Mouse (Mus musculus): ENCODE results near the gene Ccdc137.
A peak's percentile ranks its signal among the peaks of the same experiment; 100 is the strongest.

Ccdc137 gene

DNA sequence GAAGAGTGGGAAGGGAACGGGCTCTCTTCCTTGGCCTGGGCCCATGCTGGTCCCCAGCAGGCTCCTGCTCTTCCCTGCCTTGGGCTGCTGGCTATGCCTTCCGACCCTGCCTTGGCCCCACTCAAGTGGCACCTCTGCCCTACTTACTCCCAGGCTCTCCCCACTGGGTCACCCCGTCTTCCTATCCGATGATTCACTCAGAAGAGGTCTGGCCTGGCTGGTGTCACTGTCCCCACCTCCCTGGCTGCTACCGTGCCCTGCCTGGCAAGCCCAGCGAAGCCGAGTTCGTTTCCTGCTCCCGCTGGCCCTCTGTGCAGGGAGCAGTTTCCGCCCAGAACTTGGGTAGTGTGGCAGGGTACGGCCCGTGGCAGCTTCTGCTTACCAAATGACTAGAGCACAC is 40.3 kb downstream of the Ccdc137 start:
- DNase-seq (ENCODE audit: extremely low read depth, low read depth, low spot score) = no peak

GRCm38 (mm10) chr11:120498891-120499290 is 41.0 kb downstream of the Ccdc137 start:
- DNase-seq (ENCODE audit: extremely low read depth, low read depth, low spot score) = no peak

- no peak for DNase-seq (ENCODE audit: extremely low read depth, low read depth, low spot score)
Observed at GRCm38 (mm10) chr11:120499894-120500293, 42.0 kb downstream of the Ccdc137 start.

DNA sequence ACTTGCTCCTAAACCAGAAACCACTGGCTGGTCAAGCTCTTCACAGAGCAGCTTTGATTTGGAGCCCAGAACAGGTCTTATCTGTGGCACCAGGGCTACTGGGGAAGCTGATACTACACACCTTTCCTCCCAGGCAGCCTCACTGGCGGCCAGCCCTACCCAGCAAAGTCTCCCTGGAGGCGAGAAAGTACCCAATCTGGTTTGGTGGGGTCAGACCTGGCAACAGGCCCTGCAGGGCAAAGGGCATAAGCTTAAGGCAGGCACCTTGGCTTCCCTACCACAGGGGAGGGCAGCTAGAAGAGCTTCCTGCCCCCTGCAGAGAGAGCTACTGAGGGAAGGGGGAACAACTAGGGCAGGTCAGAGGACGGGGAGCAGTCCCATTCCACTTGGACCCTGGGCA is 42.4 kb downstream of the Ccdc137 start:
- DNase-seq (ENCODE audit: extremely low read depth, low read depth, low spot score) = no peak

GRCm38 (mm10) chr11:120501018-120501417 is 43.1 kb downstream of the Ccdc137 start:
- DNase-seq (ENCODE audit: extremely low read depth, low read depth, low spot score) = no peak

DNA sequence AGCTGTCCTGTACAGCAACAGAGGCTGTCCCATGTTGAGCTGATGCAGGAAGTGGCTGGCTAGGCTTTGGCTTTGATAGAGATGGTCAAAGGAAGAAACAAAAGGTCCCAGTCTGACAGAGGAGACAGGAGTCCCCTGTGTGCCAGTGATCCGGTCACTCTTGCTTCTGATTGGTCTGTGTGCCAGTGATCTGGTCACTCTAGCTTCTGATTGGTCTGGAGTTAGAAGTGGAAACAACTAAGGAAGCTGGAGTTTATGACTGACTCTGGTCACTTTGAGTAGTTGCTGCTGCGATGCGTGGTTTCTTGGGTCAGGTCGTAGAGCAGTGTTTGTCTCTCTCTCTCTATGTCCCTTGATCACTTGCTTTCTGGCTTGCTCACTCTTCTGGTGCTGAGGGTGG is 43.8 kb downstream of the Ccdc137 start:
- DNase-seq (ENCODE audit: extremely low read depth, low read depth, low spot score) = no peak

DNA sequence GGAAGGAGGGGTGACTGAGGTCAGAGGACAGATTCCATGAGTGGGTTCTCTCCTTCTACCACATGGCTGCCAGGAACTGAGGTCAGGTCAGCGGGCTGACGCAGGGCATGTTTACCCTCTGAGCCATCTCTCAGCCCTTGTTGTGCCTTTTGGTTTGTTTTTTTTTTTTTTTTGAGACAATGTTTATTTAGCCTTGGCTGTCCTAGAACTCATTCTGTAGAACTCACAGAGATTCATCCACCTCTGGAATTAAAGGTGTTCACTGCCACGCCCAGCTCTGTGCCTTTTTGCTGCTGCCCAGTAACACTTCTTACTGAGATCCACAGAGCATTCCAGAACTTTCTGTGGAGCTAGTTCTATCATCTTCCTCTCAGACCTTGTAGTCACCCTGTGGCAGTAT is 47.7 kb downstream of the Ccdc137 start:
- no peak for DNase-seq (ENCODE audit: extremely low read depth, low read depth, low spot score)

GRCm38 (mm10) chr11:120506899-120507298 is 49.0 kb downstream of the Ccdc137 start:
- DNase-seq (ENCODE audit: extremely low read depth, low read depth, low spot score) = no peak

DNA sequence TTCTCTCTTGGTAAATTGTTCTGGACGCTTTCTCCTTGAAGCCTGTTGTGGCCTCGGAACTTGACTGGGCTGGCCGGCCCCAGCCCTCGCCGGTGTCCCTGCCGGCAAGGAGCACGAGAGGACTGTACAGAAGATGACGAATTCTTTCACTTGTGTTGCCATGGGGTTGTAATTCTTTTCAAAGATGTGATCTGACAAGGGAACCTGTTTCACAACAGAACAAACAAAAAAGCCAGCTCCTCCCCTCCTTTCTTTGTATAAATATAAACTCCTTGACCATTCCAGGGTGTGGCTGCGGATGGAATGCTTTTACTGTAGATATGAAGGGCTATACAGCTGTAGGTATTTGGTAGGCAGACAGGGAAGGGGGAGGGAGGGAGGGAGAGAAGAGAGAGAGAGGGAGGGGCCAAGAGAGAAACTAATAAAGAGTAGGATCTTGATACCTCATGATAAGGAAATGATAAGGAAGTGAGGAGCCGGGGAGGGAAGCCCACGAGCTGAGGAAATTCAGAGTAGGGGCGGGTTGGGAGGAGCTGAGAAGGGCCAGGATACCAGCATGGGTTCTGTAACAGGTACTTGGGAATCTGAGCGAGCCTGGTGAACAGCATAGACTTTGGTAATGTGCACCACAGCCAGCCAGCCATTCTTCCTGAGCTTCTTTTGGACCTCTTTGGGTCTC is 49.8 kb downstream of the Ccdc137 start:
- no peak for DNase-seq (ENCODE audit: extremely low read depth, low read depth, low spot score)

DNA sequence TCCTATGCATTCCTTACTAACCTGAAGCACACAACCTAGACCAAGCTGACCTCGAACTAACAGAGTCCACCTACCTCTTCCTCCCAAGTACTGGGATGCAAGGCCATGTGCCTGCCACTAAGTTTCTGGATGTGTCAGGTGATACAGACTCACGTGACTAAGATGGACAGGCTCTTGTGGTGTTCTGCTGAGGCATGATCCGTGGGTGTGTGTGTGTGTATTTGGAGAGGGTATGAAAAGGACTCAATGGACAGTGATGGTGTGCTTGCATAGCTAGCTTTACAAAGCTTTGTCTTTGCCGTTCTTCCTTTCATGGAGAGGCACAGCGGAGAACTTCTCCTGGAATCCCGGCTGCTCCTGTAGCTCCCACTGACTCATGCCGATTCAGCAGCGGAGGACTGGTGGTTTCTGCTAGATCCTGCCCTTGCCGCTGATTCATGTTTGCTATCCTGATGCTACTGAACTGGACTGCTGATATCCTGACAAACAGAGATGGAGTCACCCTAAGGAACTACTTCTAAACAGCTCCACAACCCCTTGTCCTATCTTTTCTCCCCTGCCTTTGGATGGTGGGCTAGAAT is 50.5 kb downstream of the Ccdc137 start:
- no peak for DNase-seq (ENCODE audit: extremely low read depth, low read depth, low spot score)

- no peak for DNase-seq (ENCODE audit: extremely low read depth, low read depth, low spot score)
Observed at GRCm38 (mm10) chr11:120509940-120510339, 52.0 kb downstream of the Ccdc137 start.

DNA sequence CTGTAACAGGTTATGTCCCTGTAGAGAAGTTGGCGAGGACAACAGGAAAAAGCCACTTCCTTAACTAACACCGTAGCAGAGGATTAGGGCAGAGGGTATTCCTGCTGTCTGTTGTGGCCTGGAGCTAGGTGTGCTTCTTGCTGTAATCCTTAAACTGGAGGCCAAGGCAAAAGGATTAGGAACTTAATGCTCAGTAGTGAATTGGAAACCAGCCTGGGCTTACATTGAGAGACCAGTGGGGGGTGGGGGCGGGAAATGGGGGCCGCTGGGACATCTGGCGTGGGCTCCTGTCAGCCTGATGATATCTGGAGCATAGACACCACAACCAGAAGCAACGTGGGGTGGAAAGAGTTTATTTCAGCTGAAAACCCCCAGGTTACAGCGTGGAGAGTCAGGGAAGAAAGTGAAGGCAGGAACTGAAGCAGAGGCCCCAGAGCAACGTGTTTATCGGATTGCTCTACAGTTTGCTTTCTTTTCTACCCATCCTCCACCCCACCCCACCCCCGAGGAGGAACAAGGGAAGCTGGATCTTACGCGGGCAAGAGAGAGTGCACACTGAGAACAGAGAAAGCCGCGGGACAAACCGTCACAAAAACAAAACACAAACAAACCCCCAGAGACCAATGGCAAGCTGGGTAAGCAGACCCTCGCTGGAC is 52.6 kb downstream of the Ccdc137 start:
- peak; percentile 99 for DNase-seq (ENCODE audit: extremely low read depth, low read depth, low spot score)

- DNase-seq (ENCODE audit: extremely low read depth, low read depth, low spot score) = no peak
Observed at GRCm38 (mm10) chr11:120512790-120513453, 55.0 kb downstream of the Ccdc137 start.
